Mouse (Mus musculus): Measurements from ENCODE around the gene Iqcj. TPM values are rescaled to one million over a fixed set of nuclear protein-coding genes. Genes with fewer than 3 reads are reported as not detected.

Gene Iqcj
- not detected in 2 replicates for polyA plus RNA-seq (2012; rRNA removed)

DNA sequence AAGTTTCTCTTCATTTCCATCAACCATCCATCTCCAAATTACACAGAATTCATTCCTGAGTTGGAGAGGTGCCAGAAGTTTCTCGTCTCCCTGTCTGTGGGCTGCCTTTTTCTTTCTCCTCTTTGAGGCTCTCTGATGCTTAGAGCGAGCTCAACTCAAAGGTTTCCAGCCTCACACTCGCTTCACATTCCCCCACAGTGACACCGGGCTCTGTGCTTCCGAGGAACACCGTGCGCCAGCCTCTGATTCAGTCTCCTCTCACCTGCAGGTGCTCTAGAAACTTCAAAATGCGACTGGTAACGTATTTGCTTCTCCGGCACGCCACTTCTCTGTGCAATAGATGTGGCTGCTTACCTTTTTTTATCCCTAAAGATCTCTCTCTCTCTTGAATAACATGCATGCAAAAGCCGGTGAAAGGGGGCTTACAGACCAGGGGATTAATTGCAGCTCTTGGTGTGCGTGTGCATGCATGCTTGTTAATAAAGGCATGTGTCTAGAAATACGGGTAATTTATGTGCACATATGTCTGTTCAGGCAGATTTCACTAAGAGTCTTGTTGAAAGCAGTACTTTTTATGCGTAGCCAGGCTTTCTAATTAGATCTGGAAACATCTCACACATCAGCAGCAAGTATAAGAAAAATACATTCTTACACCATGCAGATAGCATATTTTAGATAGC is at the start of gene Iqcj, which contains the start of gene Iqschfp:
Gene Iqcj, plus strand, starts transcription at position 195 of the 680 bp plus-strand sequence.
Gene Iqschfp, plus strand, starts transcription at position 207 of the 680 bp plus-strand sequence.

DNA sequence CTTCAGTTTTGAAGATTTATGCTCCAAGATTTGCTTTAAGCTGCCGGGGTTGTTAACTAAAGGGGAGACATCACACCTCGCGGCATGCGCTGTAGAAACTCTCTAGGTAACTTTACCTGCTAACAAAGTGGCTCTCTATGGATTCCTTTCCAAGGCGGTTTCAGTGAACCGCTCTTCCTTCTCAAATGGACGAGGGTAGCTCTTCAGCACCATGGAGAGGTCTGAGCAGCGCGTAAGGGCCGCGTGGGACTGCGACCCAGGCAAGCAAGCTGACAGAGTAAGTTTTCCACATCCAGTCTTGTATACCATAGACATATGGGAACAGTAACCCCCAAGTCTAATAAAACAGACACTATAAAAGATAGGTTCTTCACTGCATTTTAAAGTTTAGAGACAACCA is 172.7 kb downstream of the Iqcj start, which contains the start of gene Schip1:
Gene Schip1, plus strand, starts transcription at position 72 of the 400 bp plus-strand sequence.

Other genes with a start within 250 kb of the Iqcj start
- not detected in 2 replicates for gene Iqschfp, start within 50 bp of the Iqcj start, polyA plus RNA-seq (2012; rRNA removed)
- 0.91 and 1.3 TPM in 2 replicates for gene Schip1, start 172.6 kb downstream of the Iqcj start, polyA plus RNA-seq (2012; rRNA removed)

All from liver, embryonic 14 days (tissue).